Mouse (Mus musculus) lung, embryonic 16.5 days (tissue): ENCODE data around the gene Anp32a. TPM values are rescaled to one million over a fixed set of nuclear protein-coding genes. Genes with fewer than 3 reads are reported as not detected.

Experiments
- ATAC-seq: fragments of 200-750 bp; cut with Nextera tagmentation; 2 replicates; pipeline ENCODE4 v1.8.0; 2017; ENCODE audit warnings: low read depth, mild to moderate bottlenecking, moderate library complexity
- H3K27ac ChIP-seq: fragments of 300-500 bp; sonication (generic); 2 replicates; pipeline ENCODE4 v1.5.1; 2014; ENCODE audit warnings: mild to moderate bottlenecking, control low read depth, low read length
- H3K27me3 ChIP-seq: fragments of 300-500 bp; sonication (generic); 2 replicates; pipeline ENCODE4 v1.6.1; 2014; ENCODE audit warnings: low read depth, low read length, mixed read lengths; ENCODE audit not compliant: control insufficient read depth, insufficient read depth
- H3K36me3 ChIP-seq: fragments of 300-500 bp; sonication (generic); 2 replicates; pipeline ENCODE4 v1.6.1; 2014; ENCODE audit warnings: low read length; ENCODE audit not compliant: control insufficient read depth, insufficient read depth
- H3K4me1 ChIP-seq: fragments of 300-500 bp; sonication (generic); replicated peaks from 2 replicates; pipeline ENCODE4 v1.6.1; 2014; ENCODE audit warnings: low read length, mixed read lengths; ENCODE audit not compliant: control insufficient read depth, insufficient read depth
- H3K4me2 ChIP-seq: fragments of 300-500 bp; sonication (generic); 2 replicates; pipeline ENCODE4 v1.6.1; 2014; ENCODE audit warnings: low read depth, low read length, control low read depth
- H3K4me3 ChIP-seq: fragments of 300-500 bp; sonication (generic); 2 replicates; pipeline ENCODE4 v1.5.1; 2014; ENCODE audit warnings: mild to moderate bottlenecking, low read length, control low read depth
- H3K9ac ChIP-seq: fragments of 300-500 bp; sonication (generic); 2 replicates; pipeline ENCODE4 v1.6.1; 2014; ENCODE audit warnings: low read length, control low read depth
- H3K9me3 ChIP-seq: fragments of 300-500 bp; sonication (generic); 2 replicates; pipeline ENCODE4 v1.6.1; 2016; ENCODE audit warnings: low read length; ENCODE audit not compliant: control insufficient read depth
- WGBS: fragments of 180-500 bp; shearing (Covaris S2); extraction: QIAGEN DNeasy Blood & Tissue Kit; methylation state at CpG from one replicate; pipeline ENCODE4 v1.1.7; 2014; 5-methylcytosine and 5-hydroxymethylcytosine counted together
- polyA plus RNA-seq: library from polyadenylated mRNA; unstranded; fragments of >200 nt; fragmentation: Nextera tagmentation; extraction: Ambion mirVana; gene quantifications from 2 replicates; pipeline ENCODE4 v1.2.1, GENCODE M21; 2015

Gene Anp32a
- polyA plus RNA-seq, 1 experiment from 2014 or later, result 205 TPM

DNA sequence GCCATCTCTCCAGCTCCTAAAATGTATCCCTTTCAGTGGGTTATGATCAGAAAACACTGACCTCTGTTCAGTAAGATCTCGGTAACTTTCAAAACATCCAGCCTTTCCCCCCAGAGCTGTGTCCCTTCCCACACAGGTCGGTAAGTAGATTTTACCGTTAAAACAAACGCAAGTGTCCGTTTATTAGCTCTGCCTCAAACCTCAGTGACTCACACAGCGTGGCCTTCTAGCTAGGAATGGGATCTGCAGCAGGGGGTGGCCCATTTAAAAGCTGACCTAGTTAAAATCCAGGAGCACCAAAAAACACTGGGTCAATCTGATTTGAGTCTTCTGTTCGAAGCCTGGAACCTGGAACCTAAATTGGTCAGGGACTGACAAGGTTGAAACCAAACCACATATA lies 23.7 kb downstream of the Anp32a start:
- H3K27ac ChIP-seq, result no peak overlapping the region
- H3K9ac ChIP-seq, result no peak overlapping the region
- H3K9me3 ChIP-seq, result no peaks in the 10 kb centered on the region
- no peak for ATAC-seq
- no peak overlapping the region for H3K4me3 ChIP-seq
- no peak overlapping the region for H3K4me2 ChIP-seq
- H3K36me3 ChIP-seq, result no peaks in the 10 kb centered on the region
- peaks cover 95% of the 10 kb centered on the region for H3K4me1 ChIP-seq
- 51% methylated on average over 7 of the region's 7 CpGs for WGBS
- H3K27me3 ChIP-seq, result no peaks in the 10 kb centered on the region

DNA sequence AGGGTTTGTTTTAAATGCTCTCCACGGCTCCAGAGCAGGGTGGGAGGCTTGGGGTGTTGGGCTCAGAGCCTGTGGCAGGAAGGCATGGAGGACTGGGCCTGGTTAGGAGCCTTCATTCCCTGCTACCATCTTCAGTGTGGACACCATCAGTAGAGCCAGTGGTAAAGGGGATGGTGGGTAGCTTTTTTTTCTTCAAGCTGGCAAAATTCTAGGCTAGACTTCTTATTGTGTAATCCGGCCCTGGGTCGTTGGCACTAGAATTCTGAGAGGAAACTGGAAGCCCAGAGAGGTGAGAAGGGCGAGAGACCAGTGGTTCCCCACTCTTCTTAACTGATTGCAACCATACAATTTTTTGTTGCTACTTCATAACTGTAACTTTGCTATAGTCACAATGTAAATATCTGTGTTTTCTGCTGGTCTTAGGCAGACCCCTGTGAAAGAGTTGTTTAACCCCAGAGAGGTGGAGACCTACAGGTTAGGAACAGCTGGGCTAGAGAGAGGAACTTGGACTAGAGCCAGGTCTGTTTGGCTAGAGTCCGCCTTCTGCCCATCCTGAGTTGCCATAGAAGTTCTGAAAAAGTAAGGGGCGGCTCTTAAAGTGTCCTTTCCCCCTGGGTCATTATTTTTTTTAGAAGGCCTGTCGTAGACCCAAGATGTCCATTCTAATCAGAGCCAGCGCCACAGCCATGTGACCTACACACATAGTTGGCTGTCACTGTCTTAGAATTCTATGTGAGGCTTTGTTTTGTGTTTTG lies 24.4 kb downstream of the Anp32a start:
- H3K4me3 ChIP-seq, result no peak overlapping the region
- no peak overlapping the region for H3K9ac ChIP-seq
- H3K4me2 ChIP-seq, result no peak overlapping the region
- no peaks in the 10 kb centered on the region for H3K9me3 ChIP-seq
- ATAC-seq, result no peak
- peaks cover 96% of the 10 kb centered on the region for H3K4me1 ChIP-seq
- no peak overlapping the region for H3K27ac ChIP-seq
- H3K27me3 ChIP-seq, result no peaks in the 10 kb centered on the region
- 54% methylated on average over 8 of the region's 8 CpGs for WGBS
- no peaks in the 10 kb centered on the region for H3K36me3 ChIP-seq

DNA sequence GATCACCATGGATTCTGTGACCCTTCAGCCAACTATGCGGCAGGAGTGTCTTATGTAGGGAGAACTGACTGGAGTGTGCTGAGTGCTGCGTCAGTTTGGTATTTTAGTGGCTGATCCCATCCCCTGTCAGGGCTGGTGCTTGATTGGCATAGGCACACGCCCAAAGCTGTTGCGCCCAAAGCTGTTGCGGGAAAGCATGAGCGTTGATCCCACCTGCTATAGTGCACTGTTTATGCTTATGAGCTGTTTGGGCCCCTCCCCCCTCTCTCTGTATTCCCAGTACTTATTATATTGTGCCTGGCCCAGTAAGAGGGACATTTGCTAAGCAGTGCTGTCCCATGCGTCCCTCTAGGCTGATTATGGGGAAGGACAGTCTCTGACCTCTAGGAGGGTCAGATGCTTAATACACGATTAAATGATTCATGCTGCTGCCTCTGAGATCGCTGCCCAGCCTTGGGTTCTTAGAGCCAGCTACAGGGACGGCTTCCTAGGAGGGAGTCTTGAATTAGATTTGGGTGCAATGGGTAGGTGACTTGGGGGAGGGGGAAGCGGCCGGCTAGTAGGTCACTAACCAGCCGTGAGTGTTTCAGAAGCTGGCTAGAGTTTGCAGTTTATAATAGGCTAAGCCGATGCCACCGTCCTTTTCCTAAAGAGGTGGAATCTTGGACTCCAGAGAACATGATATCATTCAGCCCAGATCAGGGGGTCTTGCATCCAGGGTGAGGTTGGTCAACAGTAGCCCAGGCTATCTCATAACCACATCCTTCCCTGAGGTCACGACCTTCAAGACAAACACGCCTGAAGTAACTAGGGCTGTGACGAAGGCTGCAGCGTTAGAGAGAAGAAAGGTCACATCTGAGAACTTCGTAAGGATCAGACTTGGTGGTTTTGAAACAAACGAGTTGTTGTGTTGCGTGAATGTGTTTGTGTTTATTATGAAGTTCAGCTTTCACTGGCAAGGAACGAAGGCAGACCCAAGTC lies 25.7 kb downstream of the Anp32a start:
- 0 out of 2 replicates have a peak overlapping the region, but pooled peaks have one; percentile 11 for H3K4me2 ChIP-seq
- 49% methylated on average over 23 of the region's 23 CpGs for WGBS

DNA sequence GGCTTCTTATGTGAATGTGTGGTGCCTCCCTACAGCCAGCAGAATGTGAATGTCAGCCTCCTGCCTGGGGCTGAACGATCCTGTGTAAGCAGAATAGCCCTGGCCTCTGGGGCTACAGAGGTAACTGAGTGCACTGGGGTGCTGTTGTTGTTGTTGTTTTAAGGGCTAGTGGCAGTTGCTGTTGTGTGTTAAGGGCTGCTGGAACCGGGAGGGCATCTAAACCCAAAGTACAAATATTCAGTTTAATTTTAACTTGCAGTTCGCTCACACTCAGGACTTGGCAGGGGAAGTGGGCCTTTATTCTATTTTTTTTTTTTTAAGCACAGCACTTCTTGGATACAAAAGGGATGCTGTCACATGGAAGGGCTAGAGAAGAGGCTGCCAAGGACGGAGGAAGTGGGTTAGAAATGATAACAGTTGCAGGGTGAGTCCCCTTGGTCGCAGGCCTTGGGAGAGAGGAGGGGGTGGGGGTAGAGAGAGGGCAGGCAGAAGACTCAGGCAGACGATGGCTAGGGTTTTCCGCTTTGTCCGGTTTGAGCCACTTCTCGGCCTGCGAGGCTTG lies 26.5 kb downstream of the Anp32a start:
- Histone ChIP-seq H3K27me3 (no peaks in the 10 kb centered on the region), H3K27ac (peak overlapping the region; percentile 89), H3K4me1 (peaks cover 92% of the 10 kb centered on the region), H3K4me3 (no peak overlapping the region), H3K36me3 (peaks cover 4% of the 10 kb centered on the region; the same call in 1 of the 2 replicates), H3K9ac (peak overlapping the region; percentile 40), H3K4me2 (0 out of 2 replicates have a peak overlapping the region, but pooled peaks have one; percentile 11), H3K9me3 (no peaks in the 10 kb centered on the region)
- ATAC-seq, result peak; percentile 53; the same call in 1 of the 2 replicates
- WGBS, result 24% methylated on average over 10 of the region's 10 CpGs

More for the DNA sequence above, 25.7 kb downstream of the Anp32a start:
- Histone ChIP-seq H3K9me3 (no peaks in the 10 kb centered on the region), H3K36me3 (no peaks in the 10 kb centered on the region), H3K4me1 (peaks cover 91% of the 10 kb centered on the region), H3K4me3 (no peak overlapping the region), H3K27ac (peak overlapping the region; percentile 89), H3K9ac (peak overlapping the region; percentile 40), H3K27me3 (no peaks in the 10 kb centered on the region)
- ATAC-seq, result no peak

DNA sequence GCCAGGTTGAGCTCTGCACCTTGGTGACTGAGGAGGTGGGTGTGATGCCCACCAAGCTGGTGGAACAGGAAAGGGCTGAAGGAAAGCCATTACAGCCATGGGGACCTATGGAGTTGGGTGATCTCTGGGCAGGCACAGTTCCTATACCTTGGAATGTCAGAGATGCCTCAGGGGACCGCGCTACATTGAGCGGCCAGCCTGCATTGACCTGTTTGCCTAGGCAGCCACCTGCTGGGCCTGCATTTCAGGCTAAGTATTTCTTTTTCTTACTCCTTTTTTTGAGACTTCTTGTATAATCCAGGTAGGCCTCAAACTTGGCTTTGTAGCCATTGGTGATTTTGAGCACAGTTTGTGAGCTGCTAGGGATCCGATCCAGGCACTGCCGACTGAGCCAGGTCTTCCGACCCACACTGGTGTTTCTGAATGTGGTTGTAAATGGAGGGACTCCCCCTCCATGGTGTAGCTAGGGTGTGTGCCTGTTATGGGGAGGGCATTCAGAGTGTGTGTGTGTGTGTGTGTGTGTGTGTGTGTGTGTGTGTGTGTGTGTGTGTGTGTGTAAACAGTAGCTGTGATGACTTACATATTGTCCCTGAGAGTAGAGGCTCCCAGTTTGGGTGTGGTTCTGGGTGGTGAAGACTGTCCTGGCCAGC lies 27.3 kb downstream of the Anp32a start:
- Histone ChIP-seq H3K4me1 (peaks cover 92% of the 10 kb centered on the region), H3K27ac (peak overlapping the region; percentile 89), H3K27me3 (no peaks in the 10 kb centered on the region), H3K9me3 (no peaks in the 10 kb centered on the region), H3K4me2 (no peak overlapping the region), H3K9ac (no peak overlapping the region), H3K4me3 (no peak overlapping the region), H3K36me3 (peaks cover 9% of the 10 kb centered on the region)
- no peak for ATAC-seq
- WGBS, result 68% methylated on average over 6 of the region's 6 CpGs

DNA sequence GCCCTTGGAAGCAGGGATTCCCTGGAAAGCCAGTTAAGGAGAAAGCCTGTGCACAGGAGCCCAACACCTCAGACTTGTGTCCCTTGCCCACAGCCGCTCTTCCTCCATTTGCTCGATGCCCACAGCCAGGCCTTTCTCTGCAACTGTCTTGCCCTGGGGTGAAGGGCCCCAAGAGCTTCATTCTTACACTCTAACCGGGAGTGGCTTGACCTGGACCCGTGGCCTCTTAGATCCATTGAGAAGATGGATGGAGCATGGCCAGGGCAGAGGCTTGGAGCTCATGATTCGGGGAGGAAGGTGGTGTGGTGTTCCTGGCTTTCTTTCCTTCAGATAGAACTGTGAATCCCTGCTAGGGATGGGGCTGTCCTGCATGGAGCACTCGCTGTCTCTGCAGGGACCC lies 28.1 kb downstream of the Anp32a start:
- no peaks in the 10 kb centered on the region for H3K27me3 ChIP-seq
- no peak for ATAC-seq
- peaks cover 11% of the 10 kb centered on the region for H3K36me3 ChIP-seq
- 60% methylated on average over 6 of the region's 6 CpGs for WGBS
- peaks cover 91% of the 10 kb centered on the region for H3K4me1 ChIP-seq
- H3K9ac ChIP-seq, result no peak overlapping the region
- H3K4me2 ChIP-seq, result no peak overlapping the region
- no peak overlapping the region for H3K4me3 ChIP-seq
- H3K9me3 ChIP-seq, result no peaks in the 10 kb centered on the region
- H3K27ac ChIP-seq, result no peak overlapping the region

DNA sequence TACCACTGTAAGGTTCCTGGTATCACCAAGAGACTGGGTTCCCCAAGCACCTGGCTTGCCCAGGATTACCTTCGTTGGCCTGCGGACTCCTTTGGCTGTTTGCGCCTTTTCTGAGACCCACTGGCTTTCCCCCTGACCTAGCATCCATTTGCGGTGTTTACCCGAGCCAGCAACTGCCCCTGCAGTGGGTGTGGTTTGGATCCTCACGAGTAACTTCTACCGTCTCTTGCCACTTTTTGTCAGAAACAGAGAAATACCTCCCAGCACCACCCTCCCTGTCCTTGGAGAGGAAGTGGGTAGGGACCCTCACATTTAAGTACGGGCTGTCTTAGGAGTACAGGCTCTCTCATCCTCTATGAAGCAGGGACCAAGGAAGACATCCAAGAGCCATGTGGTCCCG lies 29.1 kb downstream of the Anp32a start:
- ATAC-seq, result no peak
- H3K4me2 ChIP-seq, result no peak overlapping the region
- peaks cover 14% of the 10 kb centered on the region for H3K36me3 ChIP-seq
- H3K9ac ChIP-seq, result no peak overlapping the region
- no peaks in the 10 kb centered on the region for H3K9me3 ChIP-seq
- no peak overlapping the region for H3K27ac ChIP-seq
- H3K4me1 ChIP-seq, result peaks cover 88% of the 10 kb centered on the region
- H3K27me3 ChIP-seq, result no peaks in the 10 kb centered on the region
- WGBS, result 61% methylated on average over 9 of the region's 9 CpGs
- H3K4me3 ChIP-seq, result no peak overlapping the region

DNA sequence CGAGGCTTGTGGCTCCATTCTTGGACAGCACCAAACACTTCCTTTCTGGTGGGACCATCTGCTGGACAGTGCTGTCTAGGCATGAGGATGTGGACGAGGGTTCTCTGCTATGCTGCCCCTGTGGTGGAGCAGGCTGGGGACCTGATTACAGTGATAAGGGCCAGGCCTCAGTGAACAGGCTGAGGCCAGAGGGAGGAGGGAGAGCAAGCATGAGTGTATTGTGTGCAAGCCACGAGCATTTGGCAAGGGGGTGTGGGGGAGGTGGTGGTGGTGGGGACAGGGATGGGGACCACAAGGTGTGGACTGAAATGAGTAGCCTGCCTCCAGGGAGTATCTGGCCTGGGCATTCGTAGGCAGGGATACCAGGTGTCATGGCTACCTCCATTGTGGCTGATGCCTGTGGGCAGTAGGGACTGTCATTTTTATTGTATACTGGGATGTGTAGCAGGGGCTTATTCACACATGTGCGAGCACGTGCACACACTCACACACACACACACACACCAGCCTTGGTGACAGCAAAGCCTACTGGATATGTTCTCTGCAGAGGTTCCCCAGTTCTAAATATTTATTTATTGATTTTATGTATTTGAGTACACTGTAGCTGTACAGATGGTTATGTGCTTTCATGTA lies 29.7 kb downstream of the Anp32a start:
- Histone ChIP-seq H3K4me3 (no peak overlapping the region), H3K4me2 (no peak overlapping the region), H3K27ac (no peak overlapping the region), H3K9me3 (no peaks in the 10 kb centered on the region), H3K9ac (no peak overlapping the region), H3K27me3 (no peaks in the 10 kb centered on the region), H3K4me1 (peaks cover 83% of the 10 kb centered on the region), H3K36me3 (peaks cover 14% of the 10 kb centered on the region)
- no peak for ATAC-seq
- 62% methylated on average over 6 of the region's 6 CpGs for WGBS
